Mouse (Mus musculus): ENCODE results near the gene Ralgps2. TPM values are rescaled to one million over a fixed set of nuclear protein-coding genes. Genes with fewer than 3 reads are reported as not detected.

Gene Ralgps2
- polyA plus RNA-seq, 1 experiment from 2014 or later, result 80.4 TPM

DNA sequence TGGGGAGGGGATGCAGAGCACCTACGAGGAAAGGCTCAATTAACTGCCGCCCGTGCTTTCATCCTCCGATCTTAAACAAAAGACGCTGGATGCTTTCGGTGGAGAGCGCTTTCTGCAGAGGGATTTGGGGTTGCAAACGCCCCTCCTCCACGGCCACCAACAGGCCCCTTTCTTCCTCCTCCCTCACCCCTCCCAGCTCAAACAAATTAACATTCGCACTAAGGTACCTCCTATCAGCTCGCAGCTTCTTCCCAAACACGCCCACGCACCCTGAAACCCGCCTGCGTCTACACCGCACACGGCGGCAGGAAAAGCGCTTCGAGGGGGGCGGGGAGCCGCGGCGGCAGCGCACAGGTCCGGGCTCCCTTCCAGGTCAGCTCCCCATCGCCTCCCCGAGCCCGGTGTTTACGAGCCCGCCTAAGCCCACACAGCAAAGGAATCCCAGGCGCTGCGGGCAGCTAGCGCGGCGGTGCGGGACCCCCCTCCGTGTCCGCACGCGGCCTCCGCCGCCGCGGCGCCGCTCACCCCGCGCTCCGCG is 652 bp downstream of the Ralgps2 start:
- H3K4me3 ChIP-seq, result peak overlapping the region; percentile 91
- H3K27me3 ChIP-seq (ENCODE audit: insufficient read depth, poor library complexity, severe bottlenecking), result no peaks in the 10 kb centered on the region
- H3K4me1 ChIP-seq (replicated peaks), result peaks cover 24% of the 10 kb centered on the region
- H3K27ac ChIP-seq, result peak overlapping the region; percentile 99
- peak; percentile 83 for DNase-seq (ENCODE audit: low spot score)
- under 1% methylated on average over 51 of the region's 51 CpGs for WGBS
- 0 out of 2 replicates have a peak, but pooled peaks cover 2% of the 10 kb centered on the region for H3K9me3 ChIP-seq
- 0 out of 2 replicates have a peak, but pooled peaks cover 3% of the 10 kb centered on the region for H3K36me3 ChIP-seq

DNA sequence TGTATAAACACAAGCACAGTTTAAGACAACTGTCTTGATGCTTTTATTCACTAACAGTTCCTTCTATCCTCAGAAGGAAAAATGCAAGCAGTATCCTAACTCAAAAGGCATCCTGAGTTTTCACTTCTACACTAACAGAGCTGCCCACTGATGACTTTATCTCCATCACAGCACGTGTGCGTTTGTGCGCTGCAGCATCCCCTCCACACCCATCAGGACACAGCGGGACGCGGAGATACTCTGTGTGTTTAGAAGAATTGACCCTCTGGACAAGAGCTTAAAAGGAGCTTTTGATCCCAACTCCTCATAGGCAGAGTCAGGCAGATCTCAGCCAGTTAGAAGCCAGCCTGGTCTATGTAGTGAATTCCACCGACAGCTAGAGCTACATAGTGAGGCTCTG is 2.0 kb downstream of the Ralgps2 start:
- 67% methylated on average over 7 of the region's 7 CpGs for WGBS
- Histone ChIP-seq H3K4me1 (replicated peaks) (peaks cover 32% of the 10 kb centered on the region), H3K36me3 (0 out of 2 replicates have a peak, but pooled peaks cover 3% of the 10 kb centered on the region), H3K27ac (no peak overlapping the region), H3K27me3 (ENCODE audit: insufficient read depth, poor library complexity, severe bottlenecking) (no peaks in the 10 kb centered on the region), H3K9me3 (0 out of 2 replicates have a peak, but pooled peaks cover 2% of the 10 kb centered on the region), H3K4me3 (peak overlapping the region; percentile 91; the same call in 1 of the 2 replicates)
- no peak for DNase-seq (ENCODE audit: low spot score)

DNA sequence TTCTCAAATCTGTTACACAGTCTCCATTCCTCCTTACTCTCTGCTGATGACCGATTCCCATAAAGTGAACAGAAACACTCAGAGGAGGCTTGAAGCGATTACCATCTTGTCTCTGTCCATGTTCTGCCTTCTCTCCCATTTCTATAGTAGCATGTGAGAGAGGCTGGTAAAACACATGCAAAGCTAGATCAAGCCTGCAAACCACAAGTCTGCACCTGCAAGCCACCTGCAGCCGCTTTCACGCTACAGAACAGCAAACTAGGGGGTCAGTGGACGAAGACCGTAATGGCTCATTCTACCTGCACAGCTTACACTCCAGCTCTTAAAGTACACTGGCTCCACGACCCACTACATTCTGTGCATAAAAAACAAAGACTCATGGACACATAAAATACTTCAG is 5.7 kb downstream of the Ralgps2 start:
- 96% methylated on average over 7 of the region's 7 CpGs for WGBS
- H3K9me3 ChIP-seq, result 0 out of 2 replicates have a peak, but pooled peaks cover 2% of the 10 kb centered on the region
- H3K4me1 ChIP-seq (replicated peaks), result peaks cover 41% of the 10 kb centered on the region
- H3K36me3 ChIP-seq, result 0 out of 2 replicates have a peak, but pooled peaks cover 3% of the 10 kb centered on the region
- DNase-seq (ENCODE audit: low spot score), result no peak
- no peak overlapping the region for H3K4me3 ChIP-seq
- no peaks in the 10 kb centered on the region for H3K27me3 ChIP-seq (ENCODE audit: insufficient read depth, poor library complexity, severe bottlenecking)
- no peak overlapping the region for H3K27ac ChIP-seq

DNA sequence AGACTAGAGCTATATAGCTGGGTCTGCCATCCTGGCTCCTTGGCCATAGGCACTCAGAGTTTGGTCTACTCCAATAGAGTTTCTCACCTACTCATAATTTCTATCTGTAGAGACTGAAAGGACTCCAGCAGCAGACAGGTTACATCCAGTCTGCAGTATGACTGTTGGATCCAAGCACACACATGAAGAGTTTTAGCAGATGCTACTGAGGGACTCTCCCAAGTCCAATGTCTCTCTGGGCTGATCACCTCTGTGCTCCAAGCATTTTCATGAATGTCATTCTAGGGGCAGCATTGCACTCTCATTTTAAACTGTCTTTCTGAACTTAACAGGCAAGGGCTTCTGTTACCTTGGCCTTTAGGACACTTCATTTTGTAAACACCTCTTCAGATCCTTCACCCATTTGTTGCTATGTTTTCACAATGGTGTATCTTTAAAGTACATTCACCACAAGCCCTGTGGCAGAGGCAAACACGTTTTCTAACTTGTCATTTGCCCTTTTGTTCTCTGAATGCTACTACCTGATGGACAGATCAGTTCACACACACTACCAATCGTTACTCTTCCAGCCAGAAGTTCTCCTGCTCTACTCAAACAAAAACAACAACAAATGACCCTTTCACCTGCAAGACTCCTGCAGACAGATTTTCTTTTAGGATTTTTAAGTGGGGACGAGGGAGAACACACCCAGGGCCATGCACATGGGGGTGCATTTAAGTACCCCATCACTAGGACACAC is 7.2 kb downstream of the Ralgps2 start:
- Histone ChIP-seq H3K27me3 (ENCODE audit: insufficient read depth, poor library complexity, severe bottlenecking) (no peaks in the 10 kb centered on the region), H3K4me3 (no peak overlapping the region), H3K27ac (no peak overlapping the region), H3K4me1 (replicated peaks) (peaks cover 31% of the 10 kb centered on the region), H3K9me3 (0 out of 2 replicates have a peak, but pooled peaks cover 2% of the 10 kb centered on the region), H3K36me3 (0 out of 2 replicates have a peak, but pooled peaks cover 3% of the 10 kb centered on the region)
- no peak for DNase-seq (ENCODE audit: low spot score)
- 31% methylated on average over 3 of the region's 3 CpGs for WGBS

DNA sequence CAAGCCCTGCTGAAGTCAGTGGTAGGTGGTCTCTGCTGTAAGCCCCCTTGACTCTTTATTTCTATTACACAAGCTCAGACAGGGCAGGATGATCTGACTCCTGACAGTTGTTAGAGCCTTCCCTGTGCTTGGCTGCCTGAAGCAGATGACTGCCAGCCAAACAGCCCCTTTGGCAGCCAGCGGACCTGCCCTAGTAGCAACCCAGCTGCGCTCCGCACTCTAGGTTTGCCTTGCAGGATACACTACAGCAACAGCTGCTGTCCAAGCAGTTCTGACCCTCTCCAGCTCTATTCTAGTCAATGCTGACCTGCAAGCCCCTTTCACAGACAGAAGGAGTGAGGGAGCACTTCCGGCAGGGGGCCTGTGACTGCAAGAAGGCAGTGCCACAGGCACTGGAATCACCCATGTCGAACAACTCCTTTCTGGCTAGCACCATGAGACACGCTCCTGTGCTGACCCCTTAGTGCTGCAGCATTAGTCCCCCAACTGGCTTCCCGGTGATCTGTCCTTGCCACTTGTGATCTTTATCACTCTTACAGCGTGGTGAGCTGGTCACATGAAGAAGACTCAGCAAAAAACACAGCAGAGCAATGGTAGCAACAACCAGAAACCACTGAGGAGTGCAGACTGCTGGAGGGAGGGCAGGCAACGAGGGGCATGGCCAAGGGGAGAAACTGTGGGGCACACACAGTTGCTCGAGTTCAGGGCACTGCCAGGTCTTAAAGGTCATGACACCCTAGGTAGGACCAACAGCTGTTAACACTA is 8.1 kb downstream of the Ralgps2 start:
- no peak for DNase-seq (ENCODE audit: low spot score)
- Histone ChIP-seq H3K27ac (peak overlapping the region; percentile 50; the same call in 1 of the 2 replicates), H3K4me3 (no peak overlapping the region), H3K4me1 (replicated peaks) (peaks cover 30% of the 10 kb centered on the region), H3K27me3 (ENCODE audit: insufficient read depth, poor library complexity, severe bottlenecking) (no peaks in the 10 kb centered on the region), H3K9me3 (0 out of 2 replicates have a peak, but pooled peaks cover 2% of the 10 kb centered on the region), H3K36me3 (0 out of 2 replicates have a peak, but pooled peaks cover 3% of the 10 kb centered on the region)
- WGBS, result 73% methylated on average over 10 of the region's 10 CpGs

DNA sequence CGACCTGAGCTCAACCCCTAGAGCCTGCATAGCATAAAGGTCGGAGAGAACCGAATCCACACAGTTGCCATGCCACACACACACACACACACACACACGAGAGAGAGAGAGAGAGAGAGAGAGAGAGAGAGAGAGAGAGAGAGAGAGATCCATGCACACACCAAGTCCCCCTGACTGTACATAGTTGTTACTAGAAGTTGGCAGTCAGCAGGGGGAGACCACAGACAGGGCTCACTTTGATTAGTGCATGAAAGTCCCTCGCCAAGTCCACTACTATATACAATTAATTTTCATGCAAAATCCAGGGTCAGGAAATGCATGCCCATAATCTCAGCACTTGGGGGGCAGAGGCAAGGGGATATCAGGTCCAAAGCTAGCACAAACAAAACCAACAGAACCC is 9.2 kb downstream of the Ralgps2 start:
- no peaks in the 10 kb centered on the region for H3K27me3 ChIP-seq (ENCODE audit: insufficient read depth, poor library complexity, severe bottlenecking)
- H3K4me1 ChIP-seq (replicated peaks), result peaks cover 34% of the 10 kb centered on the region
- H3K36me3 ChIP-seq, result peaks cover 7% of the 10 kb centered on the region; the same call in 1 of the 2 replicates
- 75% methylated on average over 5 of the region's 5 CpGs for WGBS
- no peak for DNase-seq (ENCODE audit: low spot score)
- no peak overlapping the region for H3K27ac ChIP-seq
- no peak overlapping the region for H3K4me3 ChIP-seq
- 0 out of 2 replicates have a peak, but pooled peaks cover 2% of the 10 kb centered on the region for H3K9me3 ChIP-seq

DNA sequence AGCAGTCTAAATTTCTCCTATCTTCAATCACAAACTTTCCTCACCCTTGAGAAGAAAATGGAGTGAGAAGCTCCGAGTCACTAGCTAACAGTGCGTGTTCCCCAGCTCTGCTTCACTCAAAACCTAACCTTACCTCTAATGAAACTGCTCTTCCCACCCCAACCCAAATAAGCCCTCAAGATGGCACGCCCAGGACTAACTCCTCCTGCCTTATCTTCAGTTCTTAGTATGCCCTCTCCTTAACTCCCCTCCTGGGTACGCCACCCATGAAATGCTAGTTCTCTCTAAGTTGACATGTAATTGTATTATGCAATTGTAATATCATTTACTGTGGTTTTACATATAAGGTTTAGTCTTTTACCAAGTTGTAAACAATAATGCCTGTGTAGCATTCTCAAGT is 11.2 kb downstream of the Ralgps2 start:
- no peak overlapping the region for H3K4me3 ChIP-seq
- no peak overlapping the region for H3K27ac ChIP-seq
- H3K36me3 ChIP-seq, result peaks cover 8% of the 10 kb centered on the region; the same call in 1 of the 2 replicates
- 92% methylated on average over 4 of the region's 4 CpGs for WGBS
- no peaks in the 10 kb centered on the region for H3K9me3 ChIP-seq
- H3K4me1 ChIP-seq (replicated peaks), result peaks cover 34% of the 10 kb centered on the region
- no peak for DNase-seq (ENCODE audit: low spot score)
- no peaks in the 10 kb centered on the region for H3K27me3 ChIP-seq (ENCODE audit: insufficient read depth, poor library complexity, severe bottlenecking)

DNA sequence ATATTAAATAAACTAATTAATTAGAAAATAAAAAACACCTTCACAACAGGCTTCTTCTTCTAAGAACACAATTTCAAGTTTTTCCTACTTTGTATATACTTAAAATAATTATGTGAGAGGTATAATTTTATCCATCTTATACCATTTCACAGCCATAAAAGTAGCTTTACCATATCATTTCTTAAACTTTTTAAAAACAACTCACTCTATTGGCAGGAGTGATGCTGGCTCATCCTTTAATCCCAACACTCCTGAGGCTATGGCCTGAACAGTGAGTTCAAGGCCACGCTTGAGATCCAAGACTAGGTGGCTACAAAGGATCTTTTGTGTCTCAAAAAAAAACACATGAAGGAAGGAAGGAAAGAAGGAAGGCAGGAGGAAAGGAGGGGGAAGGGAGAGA is 15.9 kb downstream of the Ralgps2 start:
- WGBS, result 88% methylated on average over 1 of the region's 1 CpGs
- Histone ChIP-seq H3K27me3 (ENCODE audit: insufficient read depth, poor library complexity, severe bottlenecking) (no peaks in the 10 kb centered on the region), H3K4me3 (no peak overlapping the region), H3K4me1 (replicated peaks) (peaks cover 24% of the 10 kb centered on the region), H3K27ac (no peak overlapping the region), H3K9me3 (no peaks in the 10 kb centered on the region), H3K36me3 (peaks cover 8% of the 10 kb centered on the region; the same call in 1 of the 2 replicates)
- no peak for DNase-seq (ENCODE audit: low spot score)

DNA sequence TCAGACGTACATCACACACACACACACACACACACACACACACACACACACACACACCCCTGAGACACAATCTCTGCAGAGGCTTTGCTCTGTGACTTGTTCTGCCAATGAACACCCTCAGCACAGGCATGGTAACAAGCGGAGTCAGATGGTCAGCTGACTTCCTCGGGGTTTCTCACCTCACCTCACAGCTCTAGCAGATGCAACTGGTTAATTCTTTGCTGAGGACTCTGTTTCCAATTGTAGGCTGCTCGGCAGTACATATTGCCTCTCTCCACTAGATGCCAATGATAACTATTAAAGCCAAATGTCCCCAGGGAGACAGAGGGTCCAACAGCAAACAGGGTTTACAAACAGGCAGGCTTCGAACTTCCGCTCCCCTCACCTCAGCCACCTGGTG is 16.5 kb downstream of the Ralgps2 start:
- no peaks in the 10 kb centered on the region for H3K27me3 ChIP-seq (ENCODE audit: insufficient read depth, poor library complexity, severe bottlenecking)
- H3K36me3 ChIP-seq, result peaks cover 8% of the 10 kb centered on the region; the same call in 1 of the 2 replicates
- DNase-seq (ENCODE audit: low spot score), result no peak
- peaks cover 24% of the 10 kb centered on the region for H3K4me1 ChIP-seq (replicated peaks)
- H3K9me3 ChIP-seq, result no peaks in the 10 kb centered on the region
- 73% methylated on average over 6 of the region's 6 CpGs for WGBS
- no peak overlapping the region for H3K4me3 ChIP-seq
- H3K27ac ChIP-seq, result no peak overlapping the region

DNA sequence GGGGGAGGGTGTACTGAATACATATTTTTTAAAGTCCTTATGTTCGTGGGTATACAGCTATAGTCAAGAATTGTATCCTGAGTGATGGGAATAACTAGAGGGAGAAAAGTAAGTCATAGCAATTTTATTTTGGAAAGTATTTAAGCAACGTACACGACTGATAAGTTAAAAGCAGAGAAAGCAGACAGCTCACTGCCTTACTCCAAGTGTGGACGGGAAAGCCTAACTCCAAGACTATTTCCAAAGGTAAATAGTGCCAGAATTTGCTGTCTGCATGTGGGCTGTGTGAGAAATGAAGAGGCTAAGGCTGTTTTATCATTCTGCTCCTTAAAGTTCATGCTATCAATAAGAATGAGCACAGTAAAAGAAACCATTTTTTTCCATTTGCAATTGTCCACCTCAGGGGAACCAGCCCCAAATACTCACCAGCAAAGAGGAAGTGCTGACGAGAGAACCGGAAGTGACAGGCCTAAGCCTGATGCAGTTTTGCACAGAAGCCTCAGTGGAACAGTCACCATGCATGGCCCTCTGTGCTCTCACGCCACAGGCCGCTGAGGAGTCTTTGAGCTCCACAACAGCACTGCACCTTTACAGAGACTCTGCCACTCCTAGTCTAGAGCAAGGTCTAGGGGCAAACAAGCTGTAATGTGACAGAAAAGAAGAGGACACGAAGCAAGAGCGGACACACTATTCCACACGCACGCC is 18.0 kb downstream of the Ralgps2 start:
- H3K4me3 ChIP-seq, result no peak overlapping the region
- DNase-seq (ENCODE audit: low spot score), result no peak
- H3K27ac ChIP-seq, result peak overlapping the region; percentile 13; the same call in 1 of the 2 replicates
- H3K27me3 ChIP-seq (ENCODE audit: insufficient read depth, poor library complexity, severe bottlenecking), result no peaks in the 10 kb centered on the region
- peaks cover 8% of the 10 kb centered on the region; the same call in 1 of the 2 replicates for H3K36me3 ChIP-seq
- H3K9me3 ChIP-seq, result no peaks in the 10 kb centered on the region
- WGBS, result 73% methylated on average over 12 of the region's 12 CpGs
- peaks cover 21% of the 10 kb centered on the region for H3K4me1 ChIP-seq (replicated peaks)

DNA sequence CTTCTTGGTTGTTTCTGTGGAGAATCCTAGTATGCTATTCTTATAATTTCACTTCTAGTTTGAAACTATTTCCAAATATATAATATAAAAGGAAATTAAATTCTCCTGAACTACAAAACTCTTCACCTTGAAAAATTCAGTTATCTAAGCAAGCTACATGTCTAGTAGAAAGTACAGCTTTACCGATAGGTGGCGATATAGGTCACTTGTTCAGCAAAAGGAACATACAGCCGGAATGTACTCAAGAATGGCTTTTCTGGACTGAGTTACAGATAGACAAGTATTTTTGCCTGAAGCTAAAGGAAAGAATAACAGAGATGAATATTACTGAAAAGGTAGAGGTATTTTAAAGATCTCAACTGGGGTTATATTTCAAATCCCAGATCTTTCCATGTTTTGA is 22.0 kb downstream of the Ralgps2 start:
- H3K36me3 ChIP-seq, result no peaks in the 10 kb centered on the region
- H3K4me1 ChIP-seq (replicated peaks), result peaks cover 17% of the 10 kb centered on the region
- no peak overlapping the region for H3K4me3 ChIP-seq
- no peaks in the 10 kb centered on the region for H3K9me3 ChIP-seq
- 13% methylated on average over 3 of the region's 3 CpGs for WGBS
- no peak overlapping the region for H3K27ac ChIP-seq
- H3K27me3 ChIP-seq (ENCODE audit: insufficient read depth, poor library complexity, severe bottlenecking), result no peaks in the 10 kb centered on the region
- DNase-seq (ENCODE audit: low spot score), result no peak

DNA sequence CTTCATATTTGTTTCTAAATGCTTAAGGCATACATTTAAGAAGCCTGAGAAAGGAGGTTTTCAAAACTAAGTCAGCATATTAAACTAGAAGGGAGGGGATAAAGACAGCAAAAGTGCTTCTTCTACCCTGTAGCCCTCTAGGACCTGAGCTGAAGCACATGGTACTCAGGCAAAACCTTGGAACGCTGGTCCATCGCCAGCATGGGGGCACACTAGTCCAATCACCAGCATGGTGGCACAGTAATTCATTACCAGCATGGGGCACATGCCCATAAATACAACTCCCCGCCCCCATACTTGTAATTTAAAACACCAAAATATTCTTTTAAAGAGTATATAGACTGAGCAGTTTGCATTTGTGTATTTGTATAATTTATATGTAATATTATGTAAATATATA is 23.1 kb downstream of the Ralgps2 start:
- no peaks in the 10 kb centered on the region for H3K36me3 ChIP-seq
- no peaks in the 10 kb centered on the region for H3K27me3 ChIP-seq (ENCODE audit: insufficient read depth, poor library complexity, severe bottlenecking)
- H3K9me3 ChIP-seq, result no peaks in the 10 kb centered on the region
- H3K4me1 ChIP-seq (replicated peaks), result peaks cover 11% of the 10 kb centered on the region
- 91% methylated on average over 3 of the region's 3 CpGs for WGBS
- no peak overlapping the region for H3K27ac ChIP-seq
- no peak overlapping the region for H3K4me3 ChIP-seq
- no peak for DNase-seq (ENCODE audit: low spot score)
